Mouse (Mus musculus) layer of hippocampus, postnatal 36 days (tissue): ENCODE measurements at regions not wholly inside any gene's neighbourhood (a gene's known extent, or its start where the extent isn't known, plus 50 kb on each side); places are given as distances from the start of the nearest gene placed in this dataset.

ENCODE experiments used
- DNase-seq, 2 experiments: peaks; one replicate each; pipeline ENCODE4 v3.0.0; 2022

GRCm38 (mm10) chr7:58557535-58557934 lies 98.4 kb upstream of the Atp10a start:
- no peak for DNase-seq

GRCm38 (mm10) chr7:58568807-58569206 lies 87.2 kb upstream of the Atp10a start:
- no peak for DNase-seq

- peak; percentile 10 to 11 for DNase-seq
Measured at GRCm38 (mm10) chr7:58584241-58584820, 71.6 kb upstream of the Atp10a start.

- no peak for DNase-seq
Measured at GRCm38 (mm10) chr7:58585626-58586256, 70.2 kb upstream of the Atp10a start.

GRCm38 (mm10) chr7:58595951-58596350 lies 60.0 kb upstream of the Atp10a start:
- no peak for DNase-seq
